Mouse (Mus musculus) stomach, postnatal 0 days (tissue): ENCODE measurements around the gene Zbtb32. TPM values are rescaled to one million over a fixed set of nuclear protein-coding genes. Genes with fewer than 3 reads are reported as not detected.

Source experiments
- ATAC-seq: fragments of 200-750 bp; cut with Nextera tagmentation; 2 replicates; pipeline ENCODE4 v1.8.0; 2017; ENCODE audit not compliant: low FRiP score, low TSS enrichment
- DNase-seq: peaks from one replicate; pipeline ENCODE4 v3.0.0-alpha.2; 2016; ENCODE audit warnings: low spot score
- H3K27ac ChIP-seq: fragments of 300-500 bp; sonication (generic); replicated peaks from 2 replicates; pipeline ENCODE4 v1.5.1; 2014; ENCODE audit warnings: mild to moderate bottlenecking, control low read depth
- H3K27me3 ChIP-seq: fragments of 300-500 bp; sonication (generic); 2 replicates; pipeline ENCODE4 v1.6.1; 2014; ENCODE audit warnings: low read length; ENCODE audit not compliant: control insufficient read depth, insufficient read depth
- H3K36me3 ChIP-seq: fragments of 300-500 bp; sonication (generic); 2 replicates; pipeline ENCODE4 v1.6.1; 2014; ENCODE audit warnings: low read length, mixed read lengths; ENCODE audit not compliant: control insufficient read depth, insufficient read depth
- H3K4me1 ChIP-seq: fragments of 300-500 bp; sonication (generic); replicated peaks from 2 replicates; pipeline ENCODE4 v1.6.1; 2014; ENCODE audit warnings: antibody characterized with exemption; ENCODE audit not compliant: control insufficient read depth, insufficient read depth
- H3K4me2 ChIP-seq: fragments of 300-500 bp; sonication (generic); replicated peaks from 2 replicates; pipeline ENCODE4 v1.6.1; 2014; ENCODE audit warnings: low read depth, mild to moderate bottlenecking, control low read depth, moderate library complexity
- H3K4me3 ChIP-seq: fragments of 300-500 bp; sonication (generic); 2 replicates; pipeline ENCODE4 v1.5.1; 2014; ENCODE audit warnings: low read depth, low read length, control low read depth
- H3K9ac ChIP-seq: fragments of 300-500 bp; sonication (generic); 2 replicates; pipeline ENCODE4 v1.6.1; 2014; ENCODE audit warnings: mild to moderate bottlenecking, low read length, control low read depth, mixed read lengths
- H3K9me3 ChIP-seq: fragments of 300-500 bp; sonication (generic); 2 replicates; pipeline ENCODE4 v1.6.1; 2016; ENCODE audit warnings: low read length; ENCODE audit not compliant: control insufficient read depth
- CTCF ChIP-seq: IDR thresholded peaks from 2 replicates; pipeline ENCODE4 v1.5.1; 2016; ENCODE audit warnings: antibody characterized with exemption, low read depth, mild to moderate bottlenecking, moderate library complexity
- EP300 ChIP-seq: optimal IDR thresholded peaks from 2 replicates; pipeline ENCODE3; 2016; ENCODE audit warnings: antibody characterized with exemption
- WGBS: fragments of 180-500 bp; shearing (Covaris S2); extraction: QIAGEN DNeasy Blood & Tissue Kit; methylation state at CpG from one replicate; pipeline ENCODE4 v1.1.7; 2014; 5-methylcytosine and 5-hydroxymethylcytosine counted together
- microRNA-seq: library from miRNA; unstranded; fragments of <30 nt; microRNA quantifications from one replicate; pipeline ENCODE4, GENCODE M21; 2016
- polyA plus RNA-seq: library from polyadenylated mRNA; unstranded; fragments of >200 nt; fragmentation: Nextera tagmentation; extraction: Ambion mirVana; gene quantifications from 2 replicates; pipeline ENCODE4 v1.2.1, GENCODE M21; 2015

The Zbtb32 gene
- polyA plus RNA-seq, 1 experiment from 2014 or later, result 1.6 TPM

DNA sequence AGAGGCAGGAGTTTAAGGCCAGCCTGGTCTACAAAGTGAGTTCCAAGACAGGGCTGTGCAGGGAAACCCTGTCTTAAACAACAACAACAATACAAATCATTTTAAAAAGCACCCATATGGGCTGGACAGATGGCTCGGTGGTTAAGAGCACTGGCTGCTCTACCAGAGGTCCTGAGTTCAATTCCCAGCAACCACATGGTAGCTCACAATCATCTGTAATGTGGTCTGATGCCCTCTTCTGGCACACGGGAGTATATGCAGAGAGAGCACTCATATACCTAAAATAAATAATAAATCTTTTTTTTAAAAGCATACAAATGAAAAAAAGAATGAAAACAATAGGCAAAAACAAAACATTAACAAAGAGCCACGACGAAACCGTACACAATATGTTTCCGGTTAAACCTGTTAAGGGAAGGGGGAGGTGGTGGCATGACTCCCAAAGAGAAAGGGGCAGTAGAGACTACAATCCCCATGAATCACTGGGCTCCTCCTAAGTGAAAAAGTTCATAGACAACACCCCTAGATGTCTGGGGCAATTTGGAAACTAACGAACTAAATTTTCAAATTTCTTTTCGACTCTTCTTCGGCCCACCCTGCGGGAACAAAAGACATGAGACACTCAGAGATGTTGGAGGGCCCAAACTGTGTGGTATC, 47.1 kb downstream of the Zbtb32 start:
- TF ChIP-seq EP300 (no peak), CTCF (peak; percentile 68)
- no peaks in the 10 kb centered on the region for H3K27me3 ChIP-seq
- DNase-seq (no peak), ATAC-seq (peak; percentile 71)
- 0 out of 2 replicates have a peak, but pooled peaks cover 2% of the 10 kb centered on the region for H3K4me1 ChIP-seq
- peak overlapping the region; percentile 97 for H3K27ac ChIP-seq
- peaks cover 13% of the 10 kb centered on the region for H3K36me3 ChIP-seq
- H3K4me3 ChIP-seq, result peak overlapping the region; percentile 72
- 3% methylated on average over 10 of the region's 10 CpGs for WGBS
- no peaks in the 10 kb centered on the region for H3K9me3 ChIP-seq
- peak overlapping the region; percentile 51 for H3K4me2 ChIP-seq
- H3K9ac ChIP-seq, result peak overlapping the region; percentile 68

DNA sequence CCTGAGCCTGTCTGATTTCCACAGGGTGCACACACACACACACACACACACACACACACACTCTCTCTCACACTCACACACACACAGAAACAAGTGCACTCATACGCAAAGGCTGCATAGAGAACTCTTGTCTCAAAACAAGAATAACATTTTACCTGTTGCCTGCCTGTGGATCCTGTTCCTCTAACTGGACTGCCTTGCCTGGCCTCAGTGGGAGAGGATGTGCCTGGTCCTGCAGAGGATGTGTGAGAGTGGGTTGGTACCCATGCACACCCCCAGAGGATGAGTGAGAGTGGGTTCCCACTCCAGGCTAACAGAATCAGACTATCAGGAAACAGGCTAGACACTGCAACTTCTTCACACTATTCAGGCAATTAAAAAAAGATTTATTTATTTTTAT, 48.1 kb downstream of the Zbtb32 start:
- no peak overlapping the region for H3K4me3 ChIP-seq
- peaks cover 10% of the 10 kb centered on the region for H3K36me3 ChIP-seq
- H3K4me2 ChIP-seq, result no peak overlapping the region
- ATAC-seq, result no peak
- WGBS, result 100% methylated on average over 1 of the region's 1 CpGs
- no peak for DNase-seq
- no peak overlapping the region for H3K27ac ChIP-seq
- TF ChIP-seq CTCF, result no peak
- no peak for TF ChIP-seq EP300
- H3K9ac ChIP-seq, result no peak overlapping the region
- 0 out of 2 replicates have a peak, but pooled peaks cover 2% of the 10 kb centered on the region for H3K4me1 ChIP-seq
- H3K27me3 ChIP-seq, result no peaks in the 10 kb centered on the region
- no peaks in the 10 kb centered on the region for H3K9me3 ChIP-seq

DNA sequence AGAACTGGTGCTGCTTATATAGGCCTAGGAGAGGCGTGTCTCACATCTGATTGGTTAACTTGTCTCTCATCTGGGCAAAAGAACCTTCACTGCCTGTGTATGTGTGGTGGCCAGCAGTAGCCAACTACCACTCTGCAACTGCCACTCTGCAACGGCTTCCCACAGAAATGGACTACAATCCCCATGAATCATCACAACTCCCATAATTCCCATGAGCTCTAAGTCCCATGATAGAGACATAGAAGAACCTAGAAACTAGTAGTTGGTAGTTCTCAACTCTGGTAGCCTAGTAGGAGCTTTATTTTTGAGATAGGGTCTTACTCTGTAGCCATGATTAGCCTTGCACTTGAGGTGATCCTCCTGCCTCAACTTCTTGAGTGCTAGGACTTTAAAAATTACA, 48.8 kb downstream of the Zbtb32 start:
- Histone ChIP-seq H3K4me3 (no peak overlapping the region), H3K9ac (no peak overlapping the region), H3K4me1 (0 out of 2 replicates have a peak, but pooled peaks cover 2% of the 10 kb centered on the region), H3K4me2 (no peak overlapping the region), H3K27me3 (no peaks in the 10 kb centered on the region), H3K27ac (no peak overlapping the region), H3K36me3 (peaks cover 3% of the 10 kb centered on the region), H3K9me3 (no peaks in the 10 kb centered on the region)
- WGBS, result 95% methylated on average over 2 of the region's 2 CpGs
- DNase-seq, result no peak
- no peak for ATAC-seq
- TF ChIP-seq EP300, result no peak
- TF ChIP-seq CTCF, result no peak

DNA sequence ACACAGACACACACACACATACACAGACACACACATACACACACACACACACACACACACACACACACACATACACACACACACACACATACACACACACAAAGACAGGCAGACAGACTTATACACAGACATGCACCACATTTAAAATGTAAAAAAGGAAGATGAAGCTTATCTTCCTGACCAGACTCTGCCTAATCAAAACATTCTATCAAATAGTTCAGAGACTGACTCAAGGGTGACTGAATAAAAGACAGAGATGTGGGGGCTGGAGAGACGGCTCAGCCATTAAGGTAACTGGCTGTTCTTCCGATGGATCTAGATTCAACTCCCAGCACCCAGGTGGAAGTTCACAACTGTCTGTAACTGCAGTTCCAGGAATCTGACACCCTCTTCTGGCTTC, 54.4 kb downstream of the Zbtb32 start:
- TF ChIP-seq CTCF (no peak), EP300 (no peak)
- Histone ChIP-seq H3K4me3 (no peak overlapping the region), H3K27me3 (no peaks in the 10 kb centered on the region), H3K9me3 (no peaks in the 10 kb centered on the region), H3K27ac (no peak overlapping the region), H3K4me2 (no peak overlapping the region), H3K4me1 (no peaks in the 10 kb centered on the region), H3K9ac (no peak overlapping the region), H3K36me3 (0 out of 2 replicates have a peak, but pooled peaks cover 3% of the 10 kb centered on the region)
- WGBS, result 85% methylated on average over 2 of the region's 2 CpGs
- ATAC-seq (no peak), DNase-seq (no peak)

DNA sequence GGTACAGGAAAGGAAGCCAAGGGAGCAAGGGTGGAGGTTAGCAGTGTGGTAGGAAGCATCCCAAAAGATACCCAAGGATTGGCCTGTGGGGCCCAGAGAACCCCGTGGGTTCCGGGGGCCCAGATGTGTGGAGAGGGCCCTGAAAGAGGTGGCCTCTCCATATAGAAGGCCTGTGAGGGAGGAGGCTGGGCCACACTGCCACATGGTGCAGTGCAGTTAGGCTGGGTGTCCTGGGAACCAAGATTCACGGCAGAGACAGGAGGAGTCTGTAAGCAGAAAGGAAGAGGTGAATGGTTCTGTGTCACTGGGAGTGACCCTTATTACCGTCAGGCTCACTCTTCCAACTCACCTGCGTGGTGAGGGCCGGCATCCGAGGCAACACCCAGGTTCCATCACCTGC, 58.1 kb downstream of the Zbtb32 start:
- DNase-seq, result no peak
- ATAC-seq, result no peak
- no peak overlapping the region for H3K4me3 ChIP-seq
- H3K9ac ChIP-seq, result no peak overlapping the region
- H3K4me2 ChIP-seq, result no peak overlapping the region
- no peaks in the 10 kb centered on the region for H3K9me3 ChIP-seq
- TF ChIP-seq EP300, result no peak
- 0 out of 2 replicates have a peak, but pooled peaks cover 3% of the 10 kb centered on the region for H3K36me3 ChIP-seq
- no peaks in the 10 kb centered on the region for H3K4me1 ChIP-seq
- WGBS, result 90% methylated on average over 7 of the region's 7 CpGs
- H3K27ac ChIP-seq, result no peak overlapping the region
- H3K27me3 ChIP-seq, result no peaks in the 10 kb centered on the region

Small RNAs within 50 kb of the gene (microRNA-seq; reads per million reads assigned to microRNA genes)
- gene Gm38670 (2.6 reads per million), gene Mir3569 (not detected)

Other genes with a start within 250 kb of the Zbtb32 start
- 2.9 and 3.3 TPM in 2 replicates for gene Lrfn3, start 236.1 kb downstream of the Zbtb32 start, polyA plus RNA-seq
- gene Tyrobp, start 185.1 kb downstream of the Zbtb32 start, polyA plus RNA-seq, result 66.6 and 71.0 TPM in 2 replicates
- 3.2 and 3.7 TPM in 2 replicates for gene Hcst, start 179.1 kb downstream of the Zbtb32 start, polyA plus RNA-seq
- gene Nfkbid, start 177.2 kb downstream of the Zbtb32 start, polyA plus RNA-seq, result 1.1 TPM in 2 replicates
- 21.7 and 24.1 TPM in 2 replicates for gene Aplp1, start 153.4 kb downstream of the Zbtb32 start, polyA plus RNA-seq
- 0.18 TPM in 2 replicates for gene Kirrel2, start 141.2 kb downstream of the Zbtb32 start, polyA plus RNA-seq
- gene Nphs1, start 140.6 kb downstream of the Zbtb32 start, polyA plus RNA-seq, result 0.16 and 0.25 TPM in 2 replicates
- 0.42 and 0.68 TPM in 2 replicates for gene Prodh2, start 105.3 kb downstream of the Zbtb32 start, polyA plus RNA-seq
- gene Arhgap33, start 63.8 kb downstream of the Zbtb32 start, polyA plus RNA-seq, result 1.5 and 1.6 TPM in 2 replicates
- 66.4 and 75.7 TPM in 2 replicates for gene Hspb6, start 46.7 kb downstream of the Zbtb32 start, polyA plus RNA-seq
- 2.2 and 2.3 TPM in 2 replicates for gene Proser3, start 46.6 kb downstream of the Zbtb32 start, polyA plus RNA-seq
- 30.2 and 30.9 TPM in 2 replicates for gene Lin37, start 39.1 kb downstream of the Zbtb32 start, polyA plus RNA-seq
- 60.5 and 63.9 TPM in 2 replicates for gene U2af1l4, start 35.6 kb downstream of the Zbtb32 start, polyA plus RNA-seq
- gene Gm49396, start 35.6 kb downstream of the Zbtb32 start, polyA plus RNA-seq, result 2.5 and 2.6 TPM in 2 replicates
- gene Psenen, start 35.3 kb downstream of the Zbtb32 start, polyA plus RNA-seq, result 185 and 197 TPM in 2 replicates
- 1.3 and 1.4 TPM in 2 replicates for gene Igflr1, start 33.5 kb downstream of the Zbtb32 start, polyA plus RNA-seq
- gene Kmt2b, start 10.2 kb downstream of the Zbtb32 start, polyA plus RNA-seq, result 3.3 and 3.7 TPM in 2 replicates
- 0.71 and 0.92 TPM in 2 replicates for gene Upk1a, start 13.9 kb upstream of the Zbtb32 start, polyA plus RNA-seq
- 1,340 and 1,422 TPM in 2 replicates for gene Cox6b1, start 27.2 kb upstream of the Zbtb32 start, polyA plus RNA-seq
- not detected in 2 replicates for gene Etv2, start 36.9 kb upstream of the Zbtb32 start, polyA plus RNA-seq
- 88.1 and 93.2 TPM in 2 replicates for gene Rbm42, start 51.4 kb upstream of the Zbtb32 start, polyA plus RNA-seq
- gene Haus5, start 66.1 kb upstream of the Zbtb32 start, polyA plus RNA-seq, result 10.8 and 11.7 TPM in 2 replicates
- gene Pmis2, start 72.7 kb upstream of the Zbtb32 start, polyA plus RNA-seq, result 0.21 TPM in 1 of 2 replicates, not detected in the other
- gene 2200002J24Rik, start 100.0 kb upstream of the Zbtb32 start, polyA plus RNA-seq, result 54.4 and 61.2 TPM in 2 replicates
- 601 and 695 TPM in 2 replicates for gene Atp4a, start 113.3 kb upstream of the Zbtb32 start, polyA plus RNA-seq
- 210 and 221 TPM in 2 replicates for gene Tmem147, start 130.6 kb upstream of the Zbtb32 start, polyA plus RNA-seq
- gene Gapdhs, start 144.8 kb upstream of the Zbtb32 start, polyA plus RNA-seq, result 0.27 and 0.30 TPM in 2 replicates
- 438 and 453 TPM in 2 replicates for gene Sbsn, start 152.6 kb upstream of the Zbtb32 start, polyA plus RNA-seq
- gene Dmkn, start 164.8 kb upstream of the Zbtb32 start, polyA plus RNA-seq, result 1,959 and 2,038 TPM in 2 replicates
- gene Krtdap, start 189.0 kb upstream of the Zbtb32 start, polyA plus RNA-seq, result 12,744 and 13,054 TPM in 2 replicates
- 1.7 TPM in 2 replicates for gene Ffar2, start 224.9 kb upstream of the Zbtb32 start, polyA plus RNA-seq